Mouse (Mus musculus) heart, postnatal 0 days (tissue): ENCODE data around the gene Tanc1. TPM values are rescaled to one million over a fixed set of nuclear protein-coding genes. Genes with fewer than 3 reads are reported as not detected.
A peak's percentile ranks its signal among the peaks of the same experiment; 100 is the strongest.

Experiments
- ATAC-seq: fragments of 200-750 bp; cut with Nextera tagmentation; 2 replicates; pipeline ENCODE4 v1.8.0; 2017; ENCODE audit warnings: low read depth, moderate number of reproducible peaks, moderate library complexity; ENCODE audit not compliant: insufficient read depth
- DNase-seq: peaks from one replicate; pipeline ENCODE4 v3.0.0-alpha.2; 2016; ENCODE audit warnings: low spot score
- H3K27ac ChIP-seq: fragments of 300-500 bp; sonication (generic); 2 replicates; pipeline ENCODE4 v1.5.1; 2014; ENCODE audit warnings: low read depth, mild to moderate bottlenecking
- H3K27me3 ChIP-seq: fragments of 300-500 bp; sonication (generic); 2 replicates; pipeline ENCODE4 v1.6.1; 2014; ENCODE audit warnings: low read length, mixed read lengths; ENCODE audit not compliant: control insufficient read depth, insufficient read depth
- H3K36me3 ChIP-seq: fragments of 300-500 bp; sonication (generic); replicated peaks from 2 replicates; pipeline ENCODE4 v1.6.1; 2014; ENCODE audit warnings: low read length, mixed read lengths; ENCODE audit not compliant: control insufficient read depth, insufficient read depth
- H3K4me1 ChIP-seq: fragments of 300-500 bp; sonication (generic); 2 replicates; pipeline ENCODE4 v1.6.1; 2014; ENCODE audit warnings: antibody characterized with exemption; ENCODE audit not compliant: control insufficient read depth, insufficient read depth
- H3K4me2 ChIP-seq: fragments of 300-500 bp; sonication (generic); 2 replicates; pipeline ENCODE4 v1.6.1; 2014; ENCODE audit warnings: low read depth, mild to moderate bottlenecking, low read length, moderate library complexity
- H3K4me3 ChIP-seq: fragments of 300-500 bp; sonication (generic); 2 replicates; pipeline ENCODE4 v1.5.1; 2014; ENCODE audit warnings: low read depth, low read length
- H3K9ac ChIP-seq: fragments of 300-500 bp; sonication (generic); replicated peaks from 2 replicates; pipeline ENCODE4 v1.6.1; 2014; ENCODE audit warnings: low read depth, low read length, mixed read lengths
- H3K9me3 ChIP-seq: fragments of 300-500 bp; sonication (generic); replicated peaks from 2 replicates; pipeline ENCODE4 v1.6.1; 2016; ENCODE audit warnings: low read length; ENCODE audit not compliant: control insufficient read depth
- CTCF ChIP-seq: IDR thresholded peaks from 2 replicates; pipeline ENCODE4 v1.5.1; 2016; ENCODE audit warnings: antibody characterized with exemption, control low read depth, low read depth
- EP300 ChIP-seq: IDR thresholded peaks from 2 replicates; pipeline ENCODE4 v1.6.1; 2016; ENCODE audit warnings: antibody characterized with exemption, low read depth
- whole genome bisulfite sequencing: fragments of 180-500 bp; shearing (Covaris S2); extraction: QIAGEN DNeasy Blood & Tissue Kit; methylation state at CpG from one replicate; pipeline ENCODE4 v1.1.7; 2014; 5-methylcytosine and 5-hydroxymethylcytosine counted together
- polyA plus RNA-seq: library from polyadenylated mRNA; unstranded; fragments of >200 nt; fragmentation: Nextera tagmentation; extraction: Ambion mirVana; gene quantifications from 2 replicates; pipeline ENCODE4 v1.2.1, GENCODE M21; 2015
- total RNA-seq: library from RNA; depleted of rRNA; stranded (reverse); fragments of >200 nt; gene quantifications from 2 replicates; pipeline ENCODE4 v1.2.3, GENCODE M21; 2014; ENCODE audit warnings: low replicate concordance

The Tanc1 gene
- total and polyA plus RNA-seq, 2 experiments from 2014 or later, result 12.3 to 21.9 TPM

- H3K36me3 ChIP-seq, result peaks cover 58% of the 10 kb centered on the region
- WGBS, result 64% methylated on average over 8 of the region's 8 CpGs
- H3K9me3 ChIP-seq, result no peaks in the 10 kb centered on the region
- no peak overlapping the region for H3K9ac ChIP-seq
- no peak for ATAC-seq
- H3K4me3 ChIP-seq, result no peak overlapping the region
- TF ChIP-seq CTCF (no peak), EP300 (no peak)
- H3K4me1 ChIP-seq, result peaks cover 6% of the 10 kb centered on the region; the same call in 1 of the 2 replicates
- H3K27ac ChIP-seq, result no peak overlapping the region
- H3K4me2 ChIP-seq, result no peak overlapping the region
- no peak for DNase-seq
- H3K27me3 ChIP-seq, result no peaks in the 10 kb centered on the region
These were observed 191.0 kb downstream of the Tanc1 start for GRCm38 (mm10) chr2:59802722-59803387.

- H3K4me2 ChIP-seq, result no peak overlapping the region
- DNase-seq (no peak), ATAC-seq (no peak)
- H3K4me1 ChIP-seq, result peaks cover 6% of the 10 kb centered on the region
- 56% methylated on average over 2 of the region's 2 CpGs for WGBS
- H3K27ac ChIP-seq, result no peak overlapping the region
- H3K36me3 ChIP-seq, result peaks cover 54% of the 10 kb centered on the region
- TF ChIP-seq CTCF (no peak), EP300 (no peak)
- H3K4me3 ChIP-seq, result no peak overlapping the region
- no peaks in the 10 kb centered on the region for H3K9me3 ChIP-seq
- no peak overlapping the region for H3K9ac ChIP-seq
- no peaks in the 10 kb centered on the region for H3K27me3 ChIP-seq
These were observed 193.8 kb downstream of the Tanc1 start for GRCm38 (mm10) chr2:59805595-59805994.

- TF ChIP-seq EP300, result no peak
- no peak for TF ChIP-seq CTCF
- Histone ChIP-seq H3K27ac (no peak overlapping the region), H3K4me2 (no peak overlapping the region), H3K9ac (no peak overlapping the region), H3K4me1 (peaks cover 6% of the 10 kb centered on the region), H3K4me3 (no peak overlapping the region), H3K27me3 (no peaks in the 10 kb centered on the region), H3K9me3 (no peaks in the 10 kb centered on the region), H3K36me3 (peaks cover 52% of the 10 kb centered on the region)
- DNase-seq (no peak), ATAC-seq (no peak)
- WGBS, result 65% methylated on average over 6 of the region's 6 CpGs
These were observed 194.2 kb downstream of the Tanc1 start for GRCm38 (mm10) chr2:59806038-59806437.

DNA sequence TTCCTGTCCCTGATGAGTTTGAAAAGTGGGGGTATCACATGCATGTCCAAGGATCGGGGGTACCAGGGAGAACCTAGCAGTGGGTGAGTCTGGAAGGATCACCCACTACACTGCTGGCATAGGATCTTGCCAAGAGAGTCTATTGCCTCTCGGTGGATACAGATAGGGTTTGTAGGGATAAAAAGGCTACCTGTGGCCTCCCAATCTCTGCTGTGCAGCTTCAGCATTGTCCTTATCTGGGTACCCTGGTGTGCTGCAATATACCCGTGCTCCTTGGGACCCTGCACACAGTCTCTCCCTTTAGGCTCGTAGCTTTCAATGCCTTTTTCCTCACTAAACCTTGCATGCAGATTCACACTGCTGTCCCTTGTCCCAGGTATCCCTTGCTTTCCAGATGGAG lies 196.8 kb downstream of the Tanc1 start:
- DNase-seq, result no peak
- H3K36me3 ChIP-seq, result peaks cover 44% of the 10 kb centered on the region

DNA sequence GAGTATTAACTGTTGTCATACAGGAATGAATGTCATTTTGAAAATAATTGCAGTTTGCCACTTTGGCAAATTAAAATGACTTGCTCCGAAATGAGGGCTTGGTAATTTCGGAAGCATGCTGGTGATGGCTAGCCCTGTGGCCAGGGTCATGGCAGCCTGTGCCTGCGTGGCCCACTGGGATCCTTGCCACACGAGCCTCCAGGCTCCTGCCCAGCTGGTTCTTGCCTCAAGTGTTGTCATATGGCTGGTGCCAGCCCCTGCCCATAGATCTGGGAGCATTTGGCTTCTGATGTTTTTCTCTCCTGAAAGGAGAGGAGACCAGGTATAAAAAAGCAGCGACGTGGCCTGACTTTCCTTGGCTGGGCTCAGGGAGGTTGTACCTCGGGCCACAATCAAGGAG lies 198.2 kb downstream of the Tanc1 start:
- no peak for ATAC-seq
- no peak overlapping the region for H3K27ac ChIP-seq
- no peak for DNase-seq

More for the DNA sequence above, 196.8 kb downstream of the Tanc1 start:
- Histone ChIP-seq H3K9ac (no peak overlapping the region), H3K27ac (no peak overlapping the region), H3K4me3 (no peak overlapping the region), H3K4me1 (no peaks in the 10 kb centered on the region; the same call in 1 of the 2 replicates), H3K27me3 (no peaks in the 10 kb centered on the region), H3K4me2 (no peak overlapping the region), H3K9me3 (no peaks in the 10 kb centered on the region)
- TF ChIP-seq CTCF (no peak), EP300 (no peak)
- ATAC-seq, result no peak
- 83% methylated on average over 4 of the region's 4 CpGs for WGBS

DNA sequence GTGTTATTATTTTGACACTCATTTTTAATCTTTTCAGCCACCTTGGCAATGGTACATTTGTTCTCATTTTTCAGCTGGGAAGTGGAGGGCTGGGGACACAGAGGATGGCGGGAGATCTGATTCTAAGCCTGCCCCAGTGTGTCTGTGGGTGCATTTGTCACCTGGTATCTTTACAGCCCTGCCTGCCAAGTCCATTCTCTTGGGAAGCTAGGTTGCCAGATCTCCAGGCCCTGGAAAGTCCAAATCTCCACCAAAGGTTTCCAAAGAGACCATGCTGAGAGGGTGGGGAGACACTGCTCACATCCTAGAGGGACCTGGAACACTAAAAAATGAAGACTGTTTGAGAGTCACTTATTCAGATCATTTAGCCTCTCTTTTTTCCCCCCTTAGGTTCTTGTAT lies 199.4 kb downstream of the Tanc1 start:
- Histone ChIP-seq H3K4me3 (no peak overlapping the region), H3K27me3 (no peaks in the 10 kb centered on the region), H3K9me3 (no peaks in the 10 kb centered on the region), H3K27ac (peak overlapping the region; percentile 65), H3K9ac (no peak overlapping the region), H3K4me1 (no peaks in the 10 kb centered on the region; the same call in 1 of the 2 replicates), H3K4me2 (no peak overlapping the region), H3K36me3 (peaks cover 39% of the 10 kb centered on the region)
- WGBS, result 30% methylated on average over 1 of the region's 1 CpGs
- DNase-seq, result no peak
- no peak for TF ChIP-seq EP300
- no peak for ATAC-seq

More for the DNA sequence above, 198.2 kb downstream of the Tanc1 start:
- H3K4me1 ChIP-seq, result no peaks in the 10 kb centered on the region; the same call in 1 of the 2 replicates
- H3K4me3 ChIP-seq, result no peak overlapping the region
- no peaks in the 10 kb centered on the region for H3K9me3 ChIP-seq
- no peaks in the 10 kb centered on the region for H3K27me3 ChIP-seq
- peaks cover 36% of the 10 kb centered on the region for H3K36me3 ChIP-seq
- H3K4me2 ChIP-seq, result no peak overlapping the region
- no peak overlapping the region for H3K9ac ChIP-seq
- TF ChIP-seq EP300, result no peak
- TF ChIP-seq CTCF, result no peak
- WGBS, result 84% methylated on average over 7 of the region's 7 CpGs
